Mouse (Mus musculus): ENCODE measurements around the gene Gm3526.
"Not testable (repeated sequence)": the region's sequence is repeated elsewhere in the genome, so short reads cannot be mapped to it uniquely, and the experiment has no call there.

The Gm3526 gene

GRCm38 (mm10) chr14:5260480-5260879 lies at the start of gene Gm3526:
TSS of gene Gm3526 (minus strand) at chr14:5260580.
- not testable (repeated sequence) for DNase-seq (ENCODE audit: inconsistent age in 2 of 2, low spot score in 1 of 2)

Data from adrenal gland, adult (tissue).